Mouse (Mus musculus) stomach, embryonic 15.5 days (tissue): Measurements from ENCODE around the gene Fbxo31. TPM values are rescaled to one million over a fixed set of nuclear protein-coding genes. Genes with fewer than 3 reads are reported as not detected.

Experiments
- polyA plus RNA-seq: library from polyadenylated mRNA; unstranded; fragments of >200 nt; fragmentation: Nextera tagmentation; extraction: Ambion mirVana; gene quantifications from 2 replicates; pipeline ENCODE4 v1.2.1, GENCODE M21; 2015

The Fbxo31 gene
- polyA plus RNA-seq, 1 experiment from 2014 or later, result 16.3 TPM

Other genes starting within 250 kb of the Fbxo31 start
- not detected in 2 replicates for gene 1700018B08Rik, start 34.5 kb downstream of the Fbxo31 start, polyA plus RNA-seq
- 179 and 217 TPM in 2 replicates for gene Map1lc3b, start 11.6 kb upstream of the Fbxo31 start, polyA plus RNA-seq
- 12.6 and 13.0 TPM in 2 replicates for gene Zcchc14, start 74.1 kb upstream of the Fbxo31 start, polyA plus RNA-seq
- gene Jph3, start 150.8 kb upstream of the Fbxo31 start, polyA plus RNA-seq, result 3.9 and 4.6 TPM in 2 replicates